Mouse (Mus musculus): ENCODE data around the gene Masp1. TPM values are rescaled to one million over a fixed set of nuclear protein-coding genes. Genes with fewer than 3 reads are reported as not detected.

Masp1 gene
- polyA plus RNA-seq, 1 experiment from 2014 or later, result 28.4 TPM

GRCm38 (mm10) chr16:23452476-23452875, 68.1 kb downstream of the Masp1 start:
- no peaks in the 10 kb centered on the region for H3K36me3 ChIP-seq
- peak; percentile 81 for ATAC-seq (ENCODE audit: low FRiP score, low read depth)
- no peak overlapping the region for H3K4me2 ChIP-seq
- no peak overlapping the region for H3K9ac ChIP-seq
- H3K9me3 ChIP-seq, result no peaks in the 10 kb centered on the region
- H3K27ac ChIP-seq (replicated peaks), result no peak overlapping the region
- 17% methylated on average over 3 of the region's 3 CpGs for WGBS
- H3K27me3 ChIP-seq, result no peaks in the 10 kb centered on the region
- H3K4me3 ChIP-seq, result no peak overlapping the region
- H3K4me1 ChIP-seq (replicated peaks), result no peaks in the 10 kb centered on the region

GRCm38 (mm10) chr16:23450816-23451215, 69.8 kb downstream of the Masp1 start:
- ATAC-seq (ENCODE audit: low FRiP score, low read depth), result no peak
- H3K27ac ChIP-seq (replicated peaks), result no peak overlapping the region
- H3K9ac ChIP-seq, result no peak overlapping the region
- no peak overlapping the region for H3K4me2 ChIP-seq
- no peak overlapping the region for H3K4me3 ChIP-seq
- H3K27me3 ChIP-seq, result no peaks in the 10 kb centered on the region
- no peaks in the 10 kb centered on the region for H3K9me3 ChIP-seq
- 89% methylated on average over 4 of the region's 4 CpGs for WGBS
- H3K36me3 ChIP-seq, result no peaks in the 10 kb centered on the region
- H3K4me1 ChIP-seq (replicated peaks), result no peaks in the 10 kb centered on the region

GRCm38 (mm10) chr16:23449946-23450345, 70.7 kb downstream of the Masp1 start:
- WGBS, result 96% methylated on average over 2 of the region's 2 CpGs
- Histone ChIP-seq H3K27ac (replicated peaks) (no peak overlapping the region), H3K9ac (no peak overlapping the region), H3K36me3 (no peaks in the 10 kb centered on the region), H3K4me2 (no peak overlapping the region), H3K9me3 (no peaks in the 10 kb centered on the region), H3K27me3 (no peaks in the 10 kb centered on the region), H3K4me3 (no peak overlapping the region), H3K4me1 (replicated peaks) (no peaks in the 10 kb centered on the region)
- no peak for ATAC-seq (ENCODE audit: low FRiP score, low read depth)

GRCm38 (mm10) chr16:23444231-23444630, 76.4 kb downstream of the Masp1 start:
- WGBS, result 86% methylated on average over 4 of the region's 4 CpGs
- Histone ChIP-seq H3K4me2 (no peak overlapping the region), H3K9ac (no peak overlapping the region), H3K4me3 (no peak overlapping the region), H3K9me3 (no peaks in the 10 kb centered on the region), H3K27me3 (no peaks in the 10 kb centered on the region), H3K27ac (replicated peaks) (no peak overlapping the region), H3K36me3 (no peaks in the 10 kb centered on the region), H3K4me1 (replicated peaks) (no peaks in the 10 kb centered on the region)
- no peak for ATAC-seq (ENCODE audit: low FRiP score, low read depth)

- no peaks in the 10 kb centered on the region for H3K4me1 ChIP-seq (replicated peaks)
- no peak for ATAC-seq (ENCODE audit: low FRiP score, low read depth)
- WGBS, result 63% methylated on average over 12 of the region's 12 CpGs
- no peak overlapping the region for H3K4me3 ChIP-seq
- H3K9me3 ChIP-seq, result no peaks in the 10 kb centered on the region
- no peaks in the 10 kb centered on the region for H3K36me3 ChIP-seq
- H3K9ac ChIP-seq, result no peak overlapping the region
- H3K27ac ChIP-seq (replicated peaks), result no peak overlapping the region
- no peak overlapping the region for H3K4me2 ChIP-seq
- H3K27me3 ChIP-seq, result no peaks in the 10 kb centered on the region
Measured at GRCm38 (mm10) chr16:23437404-23438166, 83.0 kb downstream of the Masp1 start.

- Histone ChIP-seq H3K4me3 (no peak overlapping the region), H3K9ac (no peak overlapping the region), H3K4me1 (replicated peaks) (no peaks in the 10 kb centered on the region), H3K36me3 (no peaks in the 10 kb centered on the region), H3K27ac (replicated peaks) (no peak overlapping the region), H3K9me3 (no peaks in the 10 kb centered on the region), H3K27me3 (no peaks in the 10 kb centered on the region), H3K4me2 (no peak overlapping the region)
- no peak for ATAC-seq (ENCODE audit: low FRiP score, low read depth)
- WGBS, result 77% methylated on average over 8 of the region's 8 CpGs
Measured at GRCm38 (mm10) chr16:23429991-23430390, 90.6 kb downstream of the Masp1 start.

GRCm38 (mm10) chr16:23428647-23429319, 91.8 kb downstream of the Masp1 start, which contains the start of gene Rtp1:
Gene Rtp1, plus strand, starts transcription at chr16:23429133.
- 73% methylated on average over 7 of the region's 7 CpGs for WGBS

GRCm38 (mm10) chr16:23427701-23428100, 92.9 kb downstream of the Masp1 start:
- Histone ChIP-seq H3K4me3 (no peak overlapping the region), H3K9ac (no peak overlapping the region), H3K4me1 (replicated peaks) (no peaks in the 10 kb centered on the region), H3K36me3 (no peaks in the 10 kb centered on the region), H3K4me2 (no peak overlapping the region), H3K27me3 (no peaks in the 10 kb centered on the region), H3K27ac (replicated peaks) (no peak overlapping the region), H3K9me3 (no peaks in the 10 kb centered on the region)
- 91% methylated on average over 1 of the region's 1 CpGs for WGBS
- no peak for ATAC-seq (ENCODE audit: low FRiP score, low read depth)

More at GRCm38 (mm10) chr16:23428647-23429319, 91.8 kb downstream of the Masp1 start, which contains the start of gene Rtp1:
- Histone ChIP-seq H3K4me1 (replicated peaks) (no peaks in the 10 kb centered on the region), H3K27ac (replicated peaks) (no peak within 1 kb of the TSS), H3K27me3 (no peaks in the 10 kb centered on the region), H3K4me2 (no peak within 1 kb of the TSS), H3K9me3 (no peaks in the 10 kb centered on the region), H3K4me3 (no peak within 1 kb of the TSS), H3K36me3 (no peaks in the 10 kb centered on the region), H3K9ac (no peak within 1 kb of the TSS)
- ATAC-seq (ENCODE audit: low FRiP score, low read depth), result no peak

GRCm38 (mm10) chr16:23423825-23424224, 96.8 kb downstream of the Masp1 start:
- no peaks in the 10 kb centered on the region for H3K36me3 ChIP-seq
- no peak overlapping the region for H3K9ac ChIP-seq
- H3K4me2 ChIP-seq, result no peak overlapping the region
- no peak overlapping the region for H3K4me3 ChIP-seq
- no peaks in the 10 kb centered on the region for H3K9me3 ChIP-seq
- no peaks in the 10 kb centered on the region for H3K27me3 ChIP-seq
- no peak overlapping the region for H3K27ac ChIP-seq (replicated peaks)
- 72% methylated on average over 5 of the region's 5 CpGs for WGBS
- ATAC-seq (ENCODE audit: low FRiP score, low read depth), result no peak
- H3K4me1 ChIP-seq (replicated peaks), result no peaks in the 10 kb centered on the region

- no peaks in the 10 kb centered on the region for H3K9me3 ChIP-seq
- H3K9ac ChIP-seq, result no peak overlapping the region
- 92% methylated on average over 8 of the region's 8 CpGs for WGBS
- no peak overlapping the region for H3K27ac ChIP-seq (replicated peaks)
- H3K4me3 ChIP-seq, result no peak overlapping the region
- ATAC-seq (ENCODE audit: low FRiP score, low read depth), result no peak
- no peak overlapping the region for H3K4me2 ChIP-seq
- H3K4me1 ChIP-seq (replicated peaks), result peaks cover 16% of the 10 kb centered on the region
- H3K27me3 ChIP-seq, result no peaks in the 10 kb centered on the region
- no peaks in the 10 kb centered on the region for H3K36me3 ChIP-seq
Measured at GRCm38 (mm10) chr16:23419565-23420085, 101.0 kb downstream of the Masp1 start.

- 47% methylated on average over 13 of the region's 13 CpGs for WGBS
- H3K9ac ChIP-seq, result no peak overlapping the region
- H3K9me3 ChIP-seq, result no peaks in the 10 kb centered on the region
- H3K4me2 ChIP-seq, result no peak overlapping the region
- H3K4me1 ChIP-seq (replicated peaks), result peaks cover 16% of the 10 kb centered on the region
- H3K4me3 ChIP-seq, result no peak overlapping the region
- H3K36me3 ChIP-seq, result no peaks in the 10 kb centered on the region
- H3K27ac ChIP-seq (replicated peaks), result no peak overlapping the region
- no peak; the same call in 1 of the 2 replicates for ATAC-seq (ENCODE audit: low FRiP score, low read depth)
- H3K27me3 ChIP-seq, result no peaks in the 10 kb centered on the region
Measured at GRCm38 (mm10) chr16:23417456-23418240, 103.0 kb downstream of the Masp1 start.

Measured in hindbrain, embryonic 15.5 days (tissue).